Mouse (Mus musculus) adrenal gland, postnatal 36 days (tissue): ENCODE measurements around the gene Alk. TPM values are rescaled to one million over a fixed set of nuclear protein-coding genes. Genes with fewer than 3 reads are reported as not detected.

ENCODE experiments used
- DNase-seq, 2 experiments: peaks; one replicate each; pipeline ENCODE4 v3.0.0; 2021; ENCODE audit warnings: mixed read lengths in 1 of 2
- total RNA-seq, 2 experiments: library from RNA; stranded (reverse); gene quantifications; 2 replicates each; pipeline ENCODE4 v1.2.3; 2021

Gene Alk
- total RNA-seq, 2 experiments from 2014 or later = not detected

GRCm38 (mm10) chr17:71874795-71875194 lies 729.6 kb downstream of the Alk start:
- no peak for DNase-seq

GRCm38 (mm10) chr17:71874077-71874476 lies 730.4 kb downstream of the Alk start:
- DNase-seq = peak; percentile 72 to 84

- DNase-seq = peak; percentile 31
Observed at GRCm38 (mm10) chr17:71872976-71873375, 731.5 kb downstream of the Alk start.

GRCm38 (mm10) chr17:71871981-71872380 lies 732.4 kb downstream of the Alk start:
- DNase-seq = no peak

GRCm38 (mm10) chr17:71870641-71871040 lies 733.8 kb downstream of the Alk start:
- DNase-seq = no peak

- no peak for DNase-seq
Observed at GRCm38 (mm10) chr17:71870232-71870621, 734.2 kb downstream of the Alk start.

GRCm38 (mm10) chr17:71869372-71870231 lies 734.8 kb downstream of the Alk start:
- DNase-seq = peak; percentile 30 to 54

- DNase-seq = no peak
Observed at GRCm38 (mm10) chr17:71868828-71869227, 735.6 kb downstream of the Alk start.

GRCm38 (mm10) chr17:71867892-71868291 lies 736.5 kb downstream of the Alk start:
- no peak for DNase-seq

- DNase-seq = no peak
Observed at GRCm38 (mm10) chr17:71865437-71865836, 739.0 kb downstream of the Alk start.

GRCm38 (mm10) chr17:71864039-71864438 lies 740.4 kb downstream of the Alk start:
- DNase-seq = no peak

GRCm38 (mm10) chr17:71862895-71863294 lies 741.5 kb downstream of the Alk start:
- no peak for DNase-seq

- no peak for DNase-seq
Observed at GRCm38 (mm10) chr17:71862184-71862583, 742.2 kb downstream of the Alk start.

- no peak for DNase-seq
Observed at GRCm38 (mm10) chr17:71831960-71832359, 772.5 kb downstream of the Alk start.

GRCm38 (mm10) chr17:71828647-71829414 lies 775.6 kb downstream of the Alk start:
- DNase-seq = no peak

- no peak for DNase-seq
Observed at GRCm38 (mm10) chr17:71827627-71828026, 776.8 kb downstream of the Alk start.

- DNase-seq = no peak
Observed at GRCm38 (mm10) chr17:71826603-71827002, 777.8 kb downstream of the Alk start.

GRCm38 (mm10) chr17:71823622-71824306 lies 780.7 kb downstream of the Alk start:
- DNase-seq = no peak
